Mouse (Mus musculus): Measurements from ENCODE around the gene Pms2. TPM values are rescaled to one million over a fixed set of nuclear protein-coding genes. Genes with fewer than 3 reads are reported as not detected.

Pms2 gene
- total RNA-seq, 4 experiments from 2014 or later, result 8.4 to 19.3 (median 12.6) TPM

Other genes with a start within 250 kb of the Pms2 start
- gene Usp42, start 177.7 kb upstream of the Pms2 start, total RNA-seq (2022), result 10 to 100 TPM; 13.2 to 19.8 (median 15.1) TPM
- 10 to 100 TPM; 42.1 to 49.3 (median 45.2) TPM for gene Eif2ak1, start 92.2 kb upstream of the Pms2 start, total RNA-seq (2022)
- gene Ankrd61, start 12.3 kb upstream of the Pms2 start, total RNA-seq (2022), result under 1 TPM in 1 of 4 experiments, not detected in 3; 0.46 TPM
- gene Aimp2, start 117 bp upstream of the Pms2 start, total RNA-seq (2022), result 10 to 100 TPM; 32.7 to 36.5 (median 34.7) TPM
- gene Gm42421, start 18.2 kb downstream of the Pms2 start, total RNA-seq (2022), result under 1 TPM in 2 of 4 experiments, not detected in 2; 0.94 to 0.95 TPM
- gene Rsph10b, start 23.1 kb downstream of the Pms2 start, total RNA-seq (2022), result 10 to 100 TPM in 1 of 4 experiments, 1 to 10 TPM in 3; 3.2 to 20.5 (median 6.1) TPM
- 10 to 100 TPM; 56.5 to 60.7 (median 60.2) TPM for gene Ccz1, start 104.9 kb downstream of the Pms2 start, total RNA-seq (2022)
- not detected for gene Ocm, start 116.7 kb downstream of the Pms2 start, total RNA-seq (2022)
- gene Lmtk2, start 190.5 kb downstream of the Pms2 start, total RNA-seq (2022), result 10 to 100 TPM; 31.2 to 45.6 (median 38.8) TPM

All from adrenal gland, adult 8-10 months (tissue).